Mouse (Mus musculus) C2C12 (cell line): Measurements from ENCODE around the gene Polrmt. TPM values are rescaled to one million over a fixed set of nuclear protein-coding genes. Genes with fewer than 3 reads are reported as not detected.

Experiments used
- H3K27me3 ChIP-seq: one replicate; pipeline ENCODE4 v1.6.1; 2011; ENCODE audit not compliant: control insufficient read depth, insufficient read depth, insufficient read length
- H3K36me3 ChIP-seq: one replicate; pipeline ENCODE4 v1.6.1; 2011; ENCODE audit not compliant: control insufficient read depth, insufficient read depth
- H3K4me3 ChIP-seq: one replicate; pipeline ENCODE4 v1.5.1; 2011; ENCODE audit warnings: mild to moderate bottlenecking, control low read depth; ENCODE audit not compliant: poor library complexity, insufficient read depth, severe bottlenecking
- H3K79me2 ChIP-seq: one replicate; pipeline ENCODE4 v1.6.1; 2011; ENCODE audit not compliant: control insufficient read depth, insufficient read depth
- H3K79me3 ChIP-seq: one replicate; pipeline ENCODE4 v1.6.1; 2011; ENCODE audit warnings: low read depth, control low read depth
- H3ac ChIP-seq: one replicate; pipeline ENCODE3; 2011; ENCODE audit warnings: low read depth; ENCODE audit not compliant: control insufficient read depth, insufficient read length
- CEBPB ChIP-seq: IDR thresholded peaks from one replicate; pipeline ENCODE4 v1.6.1; 2011; ENCODE audit warnings: low read depth, mild to moderate bottlenecking, control low read depth, moderate library complexity
- CTCF ChIP-seq: IDR thresholded peaks from one replicate; pipeline ENCODE4 v1.5.1; 2011; ENCODE audit not compliant: control insufficient read depth, insufficient read depth, insufficient read length
- FOSL1 ChIP-seq: IDR thresholded peaks from one replicate; pipeline ENCODE4 v1.8.0; 2011; ENCODE audit warnings: mild to moderate bottlenecking, low read length; ENCODE audit not compliant: poor library complexity, insufficient read depth, severe bottlenecking
- MAX ChIP-seq: IDR thresholded peaks from one replicate; pipeline ENCODE4 v1.6.1; 2011; ENCODE audit warnings: mild to moderate bottlenecking, control low read depth
- MYOD1 ChIP-seq: IDR thresholded peaks from one replicate; pipeline ENCODE4 v1.6.1; 2011; ENCODE audit warnings: low read depth; ENCODE audit not compliant: control insufficient read depth, insufficient read length
- MYOG ChIP-seq: IDR thresholded peaks from one replicate; pipeline ENCODE4 v1.6.1; 2011; ENCODE audit not compliant: control insufficient read depth, insufficient read length; ENCODE audit errors: extremely low read depth
- USF1 ChIP-seq: IDR thresholded peaks from one replicate; pipeline ENCODE4 v1.6.1; 2011; ENCODE audit warnings: low read depth, mild to moderate bottlenecking, control low read depth, moderate library complexity
- polyA plus RNA-seq: library from polyadenylated mRNA; unstranded; fragments of >200 nt; fragmentation: generic; extraction: Trizol; gene quantifications from one replicate; pipeline ENCODE4 v1.2.1, GENCODE M21; 2012; ENCODE audit warnings: missing spikeins

Gene Polrmt
- polyA plus RNA-seq, 1 experiment: 56.5 TPM

- Histone ChIP-seq H3K36me3 (no peaks in the 10 kb centered on the region), H3K79me2 (peaks cover 24% of the 10 kb centered on the region), H3K79me3 (peaks cover 22% of the 10 kb centered on the region), H3K4me3 (no peak overlapping the region), H3ac (no peak overlapping the region), H3K27me3 (no peaks in the 10 kb centered on the region)
- TF ChIP-seq MAX (no peak), FOSL1 (no peak), CTCF (no peak), CEBPB (no peak), MYOG (no peak), USF1 (no peak), MYOD1 (no peak)
Measured at GRCm38 (mm10) chr10:79701443-79702129, 44.8 kb downstream of the Polrmt start.

- Histone ChIP-seq H3ac (no peak overlapping the region), H3K27me3 (no peaks in the 10 kb centered on the region), H3K79me2 (peaks cover 15% of the 10 kb centered on the region), H3K36me3 (no peaks in the 10 kb centered on the region), H3K4me3 (no peak overlapping the region), H3K79me3 (peaks cover 13% of the 10 kb centered on the region)
- no peak for TF ChIP-seq CTCF
- no peak for TF ChIP-seq FOSL1
- no peak for TF ChIP-seq USF1
- TF ChIP-seq MYOD1: no peak
- TF ChIP-seq MYOG: no peak
- TF ChIP-seq CEBPB: no peak
- TF ChIP-seq MAX: no peak
Measured at GRCm38 (mm10) chr10:79700676-79701075, 45.7 kb downstream of the Polrmt start.

DNA sequence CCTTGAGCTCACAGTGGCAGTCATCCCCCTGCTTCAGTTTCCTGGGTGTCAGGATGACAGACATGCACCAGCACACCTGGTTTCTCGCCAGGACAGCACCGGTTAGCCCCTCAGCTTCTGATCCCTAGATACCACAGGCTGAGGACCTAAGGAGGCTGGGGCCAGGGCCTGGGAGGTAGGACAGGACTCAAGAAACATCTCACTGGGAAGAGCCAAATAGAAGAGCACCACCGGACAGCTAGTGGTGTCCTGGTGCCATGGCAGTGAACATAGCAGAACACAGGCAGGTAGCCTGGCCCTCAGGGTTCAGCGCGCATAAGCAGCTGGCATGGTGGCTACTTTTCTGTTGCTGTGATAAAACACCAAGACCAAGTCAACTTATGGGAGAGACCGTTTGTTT is 47.9 kb downstream of the Polrmt start:
- Histone ChIP-seq H3K79me2 (no peaks in the 10 kb centered on the region), H3K79me3 (no peaks in the 10 kb centered on the region), H3K36me3 (no peaks in the 10 kb centered on the region), H3K27me3 (no peaks in the 10 kb centered on the region), H3ac (no peak overlapping the region), H3K4me3 (no peak overlapping the region)
- TF ChIP-seq MAX: no peak
- no peak for TF ChIP-seq CEBPB
- no peak for TF ChIP-seq CTCF
- TF ChIP-seq FOSL1: no peak
- no peak for TF ChIP-seq USF1
- no peak for TF ChIP-seq MYOD1
- no peak for TF ChIP-seq MYOG

GRCm38 (mm10) chr10:79697916-79698315 is 48.5 kb downstream of the Polrmt start:
- TF ChIP-seq USF1 (no peak), MAX (no peak), CTCF (no peak), MYOD1 (no peak), FOSL1 (no peak), CEBPB (no peak), MYOG (no peak)
- Histone ChIP-seq H3K27me3 (no peaks in the 10 kb centered on the region), H3K79me3 (no peaks in the 10 kb centered on the region), H3K36me3 (no peaks in the 10 kb centered on the region), H3ac (no peak overlapping the region), H3K79me2 (no peaks in the 10 kb centered on the region), H3K4me3 (no peak overlapping the region)

DNA sequence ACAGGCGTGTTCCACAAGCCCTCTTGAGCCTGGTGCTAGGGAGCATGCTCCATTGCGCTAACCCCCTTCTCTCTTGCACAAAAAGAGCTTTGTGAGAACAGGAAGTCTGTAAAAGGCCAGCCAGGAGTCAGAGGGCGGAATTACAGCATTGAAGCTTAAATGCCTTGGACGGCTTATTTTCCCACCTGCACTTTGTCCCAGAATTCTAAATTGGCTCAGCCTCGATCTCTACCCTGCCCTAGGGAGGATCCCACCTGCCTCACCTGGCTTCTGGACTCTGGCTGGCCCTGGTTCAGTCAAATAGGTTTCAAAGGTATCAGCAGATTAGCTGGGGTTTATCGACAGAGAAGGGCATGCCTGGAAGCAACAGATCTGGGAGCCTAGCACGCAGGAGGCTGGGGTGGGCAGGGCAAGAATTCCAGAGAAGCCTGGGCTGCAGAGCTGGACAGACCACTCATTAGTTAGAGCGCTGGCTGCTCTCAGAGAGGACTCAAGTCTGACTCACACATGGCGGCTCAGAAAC is 50.2 kb downstream of the Polrmt start:
- Histone ChIP-seq H3K79me3 (no peaks in the 10 kb centered on the region), H3K27me3 (no peaks in the 10 kb centered on the region), H3K4me3 (no peak overlapping the region), H3K36me3 (no peaks in the 10 kb centered on the region), H3K79me2 (no peaks in the 10 kb centered on the region), H3ac (no peak overlapping the region)
- TF ChIP-seq MAX: no peak
- TF ChIP-seq USF1: no peak
- TF ChIP-seq CEBPB: no peak
- TF ChIP-seq MYOG: no peak
- no peak for TF ChIP-seq CTCF
- TF ChIP-seq FOSL1: no peak
- TF ChIP-seq MYOD1: no peak
